Mouse (Mus musculus) G1E (cell line): ENCODE results near the gene Gm6040. TPM values are rescaled to one million over a fixed set of nuclear protein-coding genes. Genes with fewer than 3 reads are reported as not detected.

Experiments used
- ATAC-seq: 2 replicates; pipeline ENCODE4 v1.8.0; 2016; ENCODE audit warnings: mild to moderate bottlenecking; ENCODE audit not compliant: insufficient number of reproducible peaks, poor library complexity, low FRiP score, severe bottlenecking; ENCODE audit errors: extremely low read depth
- DNase-seq: peaks from one replicate; pipeline ENCODE4 v3.0.0; 2012; ENCODE audit warnings: low spot score
- H3K27me3 ChIP-seq: 2 replicates; pipeline ENCODE4 v1.6.1; 2012; ENCODE audit warnings: mild to moderate bottlenecking, low read length, inconsistent platforms; ENCODE audit not compliant: insufficient read depth
- H3K36me3 ChIP-seq: replicated peaks from 2 replicates; pipeline ENCODE3; 2012; ENCODE audit warnings: mild to moderate bottlenecking, inconsistent platforms
- H3K4me1 ChIP-seq: 2 replicates; pipeline ENCODE4 v1.6.1; 2012; ENCODE audit warnings: low read depth, low read length, inconsistent platforms, mixed read lengths; ENCODE audit not compliant: insufficient read depth
- H3K4me3 ChIP-seq: 2 replicates; pipeline ENCODE4 v1.5.1; 2012; ENCODE audit warnings: low read depth, mild to moderate bottlenecking, inconsistent platforms, low read length, moderate library complexity, mixed read lengths
- H3K9me3 ChIP-seq: replicated peaks from 2 replicates; pipeline ENCODE4 v1.6.1; 2012; ENCODE audit warnings: inconsistent platforms
- CTCF ChIP-seq: IDR thresholded peaks from 2 replicates; pipeline ENCODE4 v1.5.1; 2012; ENCODE audit warnings: low read depth, low read length, inconsistent platforms, mixed read lengths
- GATA1 ChIP-seq: IDR thresholded peaks from 2 replicates; pipeline ENCODE4 v1.6.1; 2012; ENCODE audit warnings: borderline replicate concordance, low read length, inconsistent platforms, mixed read lengths
- GATA2 ChIP-seq: IDR thresholded peaks from 2 replicates; pipeline ENCODE4 v1.6.1; 2012; ENCODE audit warnings: low read depth, low read length, inconsistent platforms, borderline replicate concordance
- POLR2AphosphoS5 ChIP-seq: IDR thresholded peaks from 2 replicates; pipeline ENCODE4 v1.6.1; 2012; ENCODE audit warnings: low read depth, low read length, inconsistent platforms; ENCODE audit not compliant: insufficient replicate concordance
- TAL1 ChIP-seq: conservative IDR thresholded peaks from 2 replicates; pipeline ENCODE4 v1.6.1; 2012; ENCODE audit warnings: low read depth, low read length, inconsistent platforms, mixed read lengths
- polyA plus RNA-seq: library from polyadenylated mRNA; stranded (reverse); fragments of >175 nt; gene quantifications from 2 replicates; pipeline ENCODE4 v1.2.3, GENCODE M21; 2012
- total RNA-seq, 2 experiments: library from RNA; stranded (forward) in 1 of 2; stranded (reverse) in 1 of 2; fragments of 200-1000 nt in 1 of 2; fragments of >200 nt in 1 of 2; fragmentation: Nextera tagmentation in 1 of 2; gene quantifications; 2 replicates each; pipeline ENCODE4 v1.2.3; 2014 to 2017

Gene Gm6040
- not detected in 2 replicates for total RNA-seq (2014; fragmentation: Nextera tagmentation)
- not detected in 2 replicates for total RNA-seq (2017)
- not detected in 2 replicates for polyA plus RNA-seq

DNA sequence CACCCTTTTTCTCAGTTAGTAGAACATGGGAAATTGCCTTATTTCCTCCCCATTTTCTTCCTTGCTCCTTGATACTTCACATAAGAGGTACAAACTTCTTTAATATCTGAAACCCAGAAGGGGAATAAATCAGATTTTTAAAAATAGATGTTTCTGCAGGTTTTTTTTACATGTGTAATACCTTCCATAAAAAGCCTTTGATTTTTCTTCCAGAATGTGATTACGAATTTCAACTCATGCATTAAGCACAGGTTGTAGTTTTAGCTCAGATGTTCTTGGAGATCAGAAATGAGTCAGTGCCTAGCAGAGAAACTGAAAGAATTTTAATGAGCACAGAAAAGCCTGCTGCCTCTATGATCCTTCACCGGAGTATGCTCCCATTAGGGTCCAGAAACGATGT lies at the start of gene Gm6040:
Gm6040 (minus strand) TSS at position 101 of the 400 bp plus-strand sequence.
- no peak for TF ChIP-seq CTCF
- no peak for TF ChIP-seq GATA1
- no peak for TF ChIP-seq POLR2AphosphoS5
- TF ChIP-seq GATA2: no peak
- TF ChIP-seq TAL1: no peak

DNA sequence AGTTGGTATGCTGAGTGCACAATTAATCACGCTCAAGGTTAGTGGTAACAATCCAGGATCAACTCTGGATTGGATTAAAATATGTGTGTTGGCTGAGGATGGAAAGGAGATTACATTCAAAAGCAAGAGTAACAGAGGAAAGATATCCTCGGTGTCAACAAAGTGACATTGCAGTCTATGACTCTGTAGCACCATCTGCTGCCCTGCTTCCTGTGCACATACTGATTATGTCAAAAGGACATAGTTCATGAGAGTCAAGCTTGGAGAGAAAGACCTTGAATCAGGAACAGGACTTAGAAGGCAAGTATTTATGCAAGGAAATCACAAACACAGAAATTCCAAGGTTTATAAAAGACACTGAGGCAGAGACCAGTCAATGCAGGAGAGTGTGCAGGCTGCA lies 42.7 kb upstream of the Gm6040 start:
- ATAC-seq (no peak), DNase-seq (no peak)
- no peaks in the 10 kb centered on the region for H3K9me3 ChIP-seq
- no peaks in the 10 kb centered on the region for H3K36me3 ChIP-seq
- H3K4me3 ChIP-seq: no peak overlapping the region
- no peaks in the 10 kb centered on the region for H3K4me1 ChIP-seq
- no peaks in the 10 kb centered on the region for H3K27me3 ChIP-seq
- TF ChIP-seq CTCF (no peak), GATA1 (no peak), TAL1 (no peak), POLR2AphosphoS5 (no peak), GATA2 (no peak)

More for the DNA sequence above, at the start of gene Gm6040:
- no peaks in the 10 kb centered on the region for H3K36me3 ChIP-seq
- H3K27me3 ChIP-seq: 0 out of 2 replicates have a peak, but pooled peaks cover 2% of the 10 kb centered on the region
- ATAC-seq (no peak), DNase-seq (no peak)
- no peaks in the 10 kb centered on the region for H3K9me3 ChIP-seq
- H3K4me1 ChIP-seq: no peaks in the 10 kb centered on the region
- H3K4me3 ChIP-seq: no peak within 1 kb of the TSS

DNA sequence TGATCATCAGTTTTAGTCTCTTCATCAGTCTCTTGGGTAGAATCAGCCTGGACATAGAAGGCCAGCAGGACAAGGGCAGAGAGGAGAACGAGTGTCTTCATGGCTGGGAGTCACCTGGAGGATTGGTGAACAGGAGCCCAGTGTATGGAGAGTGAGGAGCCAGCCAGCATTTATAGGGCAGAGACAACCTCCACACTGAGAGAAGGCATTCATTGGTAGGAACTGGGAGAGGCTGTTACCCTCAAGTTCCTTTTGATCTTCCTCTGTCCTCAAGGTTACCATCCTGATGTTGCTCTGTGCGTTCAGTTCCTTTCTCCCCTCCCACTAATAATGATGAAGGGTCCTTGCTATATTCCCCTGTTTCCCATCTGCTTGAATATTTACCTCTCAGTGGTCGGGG lies 22.7 kb upstream of the Gm6040 start, which contains the start of gene AY761185:
AY761185 (minus strand) TSS at position 101 of the 400 bp plus-strand sequence.
- Histone ChIP-seq H3K27me3 (no peaks in the 10 kb centered on the region), H3K9me3 (no peaks in the 10 kb centered on the region), H3K36me3 (no peaks in the 10 kb centered on the region), H3K4me1 (no peaks in the 10 kb centered on the region), H3K4me3 (no peak within 1 kb of the TSS)
- TF ChIP-seq GATA2 (no peak), TAL1 (no peak), POLR2AphosphoS5 (no peak), CTCF (no peak), GATA1 (no peak)
- DNase-seq: no peak
- no peak for ATAC-seq

DNA sequence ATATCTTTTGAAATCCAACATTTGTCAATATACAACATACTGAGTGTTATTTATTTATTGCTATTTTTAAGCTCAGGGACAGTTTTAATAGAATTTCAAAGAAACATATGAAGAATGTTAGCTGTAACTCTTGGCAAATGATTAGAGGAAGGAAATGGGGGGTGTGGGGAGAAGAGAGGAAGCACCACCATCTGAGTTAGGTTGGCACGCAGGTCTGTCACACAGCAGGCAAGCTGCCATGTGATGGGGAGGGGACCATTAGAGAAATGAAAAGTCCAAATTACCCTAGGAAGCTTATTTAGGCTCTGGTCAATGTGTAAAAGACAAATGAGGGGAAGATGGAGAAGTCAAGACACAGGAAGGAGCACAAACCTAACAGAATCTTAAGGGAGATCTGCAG lies 9.6 kb downstream of the Gm6040 start:
- ATAC-seq: no peak
- no peaks in the 10 kb centered on the region for H3K4me1 ChIP-seq
- no peak overlapping the region for H3K4me3 ChIP-seq
- no peak for DNase-seq
- TF ChIP-seq POLR2AphosphoS5: no peak
- TF ChIP-seq GATA1: no peak
- no peak for TF ChIP-seq GATA2
- TF ChIP-seq CTCF: no peak
- no peak for TF ChIP-seq TAL1
- no peaks in the 10 kb centered on the region for H3K9me3 ChIP-seq
- H3K36me3 ChIP-seq: no peaks in the 10 kb centered on the region
- H3K27me3 ChIP-seq: 0 out of 2 replicates have a peak, but pooled peaks cover 3% of the 10 kb centered on the region

DNA sequence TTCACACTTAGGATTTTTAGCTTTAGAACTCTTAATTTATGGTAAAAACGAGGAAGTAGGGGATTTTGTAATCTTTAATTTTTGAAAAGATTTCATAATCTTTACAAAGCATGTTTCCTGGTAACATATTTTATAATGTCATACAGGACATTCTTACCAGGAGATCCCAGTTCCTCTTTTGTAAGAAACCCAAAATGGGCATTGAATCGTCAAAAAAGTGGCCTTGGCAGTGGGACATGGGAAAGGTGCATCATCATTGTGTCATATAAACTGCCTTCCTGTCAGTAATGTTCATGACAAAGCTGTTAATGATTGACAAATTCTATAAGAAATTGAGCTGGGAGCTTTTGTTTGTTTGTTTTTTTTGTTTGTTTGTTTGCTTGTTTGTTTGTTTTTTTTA lies 13.6 kb downstream of the Gm6040 start:
- Histone ChIP-seq H3K27me3 (no peaks in the 10 kb centered on the region), H3K9me3 (no peaks in the 10 kb centered on the region), H3K36me3 (no peaks in the 10 kb centered on the region), H3K4me1 (no peaks in the 10 kb centered on the region), H3K4me3 (no peak overlapping the region)
- TF ChIP-seq GATA1: no peak
- no peak for TF ChIP-seq CTCF
- TF ChIP-seq POLR2AphosphoS5: no peak
- DNase-seq: no peak
- ATAC-seq: no peak

DNA sequence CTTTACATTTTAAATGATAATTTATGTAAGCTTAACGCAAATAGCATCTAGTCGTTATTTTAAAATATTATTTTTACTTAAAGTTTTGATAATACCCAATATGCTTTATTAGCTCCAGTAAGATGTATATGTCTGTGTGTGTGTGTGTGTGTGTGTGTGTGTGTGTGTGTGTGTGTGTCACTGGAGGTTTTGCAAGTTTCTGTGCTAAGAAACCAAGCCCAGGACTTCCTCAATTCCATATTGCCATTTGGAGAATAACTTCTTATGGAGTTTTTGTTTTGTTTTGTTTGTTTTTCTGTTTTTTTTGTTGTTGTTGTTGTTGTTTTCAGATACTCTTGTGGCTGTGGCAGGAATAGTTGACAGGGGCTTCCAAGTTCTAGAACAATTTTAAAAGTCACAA lies 14.8 kb downstream of the Gm6040 start:
- H3K4me3 ChIP-seq: no peak overlapping the region
- no peaks in the 10 kb centered on the region for H3K4me1 ChIP-seq
- H3K36me3 ChIP-seq: no peaks in the 10 kb centered on the region
- ATAC-seq (no peak), DNase-seq (no peak)
- TF ChIP-seq GATA2: no peak
- no peak for TF ChIP-seq GATA1
- no peak for TF ChIP-seq POLR2AphosphoS5
- TF ChIP-seq CTCF: no peak
- TF ChIP-seq TAL1: no peak
- no peaks in the 10 kb centered on the region for H3K27me3 ChIP-seq
- no peaks in the 10 kb centered on the region for H3K9me3 ChIP-seq
